Mouse (Mus musculus) bone marrow, adult 2 months (tissue): ENCODE data around the gene Gstt2.
"Not testable (repeated sequence)": the region's sequence is repeated elsewhere in the genome, so short reads cannot be mapped to it uniquely, and the experiment has no call there.

Source experiments
- CTCF ChIP-seq: fragments of 200-500 bp; IDR thresholded peaks from 2 replicates; pipeline ENCODE4 v1.5.1; 2011; ENCODE audit warnings: low read length, control low read depth; ENCODE audit not compliant: control insufficient read depth, insufficient read depth
- POLR2A ChIP-seq: fragments of 200-500 bp; IDR thresholded peaks from 2 replicates; pipeline ENCODE4 v1.6.1; 2011; ENCODE audit warnings: low read depth, mild to moderate bottlenecking, control low read depth, low read length, borderline replicate concordance; ENCODE audit not compliant: control insufficient read depth

- not testable (repeated sequence) for TF ChIP-seq POLR2A, CTCF
These were observed 6.7 kb upstream of the Gstt2 start for GRCm38 (mm10) chr10:75843898-75844297.
